Mouse (Mus musculus) frontal cortex, adult (tissue): ENCODE data around the gene Gpd1l.
A peak's percentile ranks its signal among the peaks of the same experiment; 100 is the strongest.
"Not testable (repeated sequence)": the region's sequence is repeated elsewhere in the genome, so short reads cannot be mapped to it uniquely, and the experiment has no call there.

Experiments used
- ATAC-seq: cut with Nextera tagmentation; 2 replicates; pipeline ENCODE4 v1.9.2; 2017; ENCODE audit warnings: mild to moderate bottlenecking, moderate library complexity, mixed read lengths; ENCODE audit not compliant: low TSS enrichment

Gene Gpd1l

DNA sequence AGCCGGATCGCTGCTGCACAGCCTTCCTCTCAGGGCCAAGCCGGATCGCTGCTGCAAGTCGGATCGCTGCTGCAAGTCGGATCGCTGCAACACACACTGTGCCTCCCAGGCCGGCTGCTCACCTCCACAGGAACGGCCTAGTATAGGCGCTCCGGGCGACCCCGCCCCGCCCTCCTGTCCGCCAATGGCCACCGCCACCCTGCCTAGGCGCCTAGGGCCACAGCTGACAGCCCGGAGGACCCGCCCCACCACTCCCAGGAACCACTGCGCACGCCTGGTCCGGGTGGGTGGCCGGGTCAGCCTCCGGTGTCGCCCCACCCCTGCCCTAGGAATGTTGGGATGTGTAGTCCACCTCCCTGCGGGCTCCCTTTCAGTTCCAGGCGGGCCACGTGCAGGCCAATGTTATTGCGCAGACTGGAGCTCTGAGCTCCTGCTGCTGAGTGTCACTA, at the start of gene Gpd1l:
TSS of gene Gpd1l (minus strand) at position 265 of the 449 bp plus-strand sequence.
- peak; percentile 98 for ATAC-seq

DNA sequence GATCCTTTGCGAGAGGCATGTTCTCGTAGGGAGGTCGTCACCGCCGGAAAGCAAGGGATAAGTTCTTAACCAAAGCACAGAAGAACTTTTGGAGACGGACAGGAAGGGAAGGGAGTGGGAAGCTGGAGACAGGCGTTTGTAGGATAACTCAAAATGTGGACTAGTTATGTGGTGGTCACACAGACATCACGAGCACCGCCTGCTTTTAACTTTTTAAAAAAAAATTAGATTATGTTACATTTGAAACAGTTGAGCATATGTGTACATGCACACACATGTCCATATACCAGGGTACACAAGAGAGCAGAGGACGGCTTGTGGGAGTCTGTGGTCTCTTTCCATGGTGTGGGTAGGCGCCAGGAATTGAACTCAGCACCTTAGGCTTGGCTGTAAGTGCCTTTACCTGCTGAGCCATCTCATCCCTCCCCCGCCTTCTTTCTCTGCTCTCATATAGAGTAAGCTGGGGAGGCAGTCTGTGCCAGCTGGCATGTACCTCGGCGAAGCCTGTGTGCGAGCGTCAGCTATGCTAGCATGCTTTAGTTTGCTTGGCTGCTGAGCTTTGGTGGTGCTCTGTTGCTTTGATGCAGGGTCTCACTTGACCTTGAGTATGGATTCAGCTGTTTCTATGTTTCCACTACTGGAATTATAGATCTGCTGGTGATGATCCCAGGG, 49.0 kb upstream of the Gpd1l start, which contains the start of gene Rps27rt:
TSS of gene Rps27rt (minus strand) at position 51 of the 672 bp plus-strand sequence.
- ATAC-seq, result peak; percentile 38

- peak; percentile 15; the same call in 1 of the 2 replicates for ATAC-seq
These were observed 46.2 kb upstream of the Gpd1l start for GRCm38 (mm10) chr9:114979969-114980368.

DNA sequence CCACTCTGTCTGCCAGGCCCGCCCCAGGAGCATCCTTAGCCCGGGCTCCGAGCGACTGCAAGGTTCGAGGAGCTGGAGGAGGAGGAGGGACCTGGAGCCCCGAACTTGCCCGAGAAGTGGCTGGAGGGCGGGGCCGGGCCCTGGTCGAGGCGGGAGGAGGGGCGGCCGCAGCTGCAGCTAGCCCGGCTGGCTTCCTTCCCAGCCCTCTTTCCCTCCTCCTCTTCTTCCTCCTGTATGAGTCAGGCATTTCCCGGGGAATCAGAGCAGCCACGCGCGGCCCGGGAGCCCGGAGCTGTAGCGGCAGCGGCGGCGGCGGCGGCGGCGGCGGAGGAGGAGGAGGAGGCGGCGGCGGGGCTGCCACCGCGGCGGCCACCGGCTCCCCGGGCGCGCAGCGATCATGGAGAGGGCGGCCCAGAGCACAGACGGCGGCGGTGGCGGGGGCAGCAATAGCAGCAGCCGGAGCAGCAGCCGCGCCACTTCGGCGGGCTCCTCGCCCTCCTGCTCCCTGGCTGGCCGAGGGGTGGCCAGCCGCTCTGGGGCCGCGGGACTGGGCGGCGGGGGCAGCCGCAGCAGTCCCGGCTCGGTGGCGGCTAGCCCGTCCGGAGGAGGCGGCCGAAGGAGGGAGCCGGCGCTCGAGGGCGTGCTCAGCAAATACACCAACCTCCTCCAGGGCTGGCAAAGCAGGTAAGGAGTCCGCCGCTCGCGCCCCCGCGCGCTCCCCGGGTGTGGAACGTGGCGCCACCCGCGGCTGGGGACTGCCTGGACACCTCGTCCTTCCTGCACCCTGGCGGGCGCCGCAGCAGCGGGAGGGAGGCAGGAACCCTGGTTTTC, 44.7 kb upstream of the Gpd1l start, which contains the start of gene Osbpl10:
TSS of gene Osbpl10 (plus strand) at position 289 of the 831 bp plus-strand sequence.
- peak; percentile 56 for ATAC-seq

DNA sequence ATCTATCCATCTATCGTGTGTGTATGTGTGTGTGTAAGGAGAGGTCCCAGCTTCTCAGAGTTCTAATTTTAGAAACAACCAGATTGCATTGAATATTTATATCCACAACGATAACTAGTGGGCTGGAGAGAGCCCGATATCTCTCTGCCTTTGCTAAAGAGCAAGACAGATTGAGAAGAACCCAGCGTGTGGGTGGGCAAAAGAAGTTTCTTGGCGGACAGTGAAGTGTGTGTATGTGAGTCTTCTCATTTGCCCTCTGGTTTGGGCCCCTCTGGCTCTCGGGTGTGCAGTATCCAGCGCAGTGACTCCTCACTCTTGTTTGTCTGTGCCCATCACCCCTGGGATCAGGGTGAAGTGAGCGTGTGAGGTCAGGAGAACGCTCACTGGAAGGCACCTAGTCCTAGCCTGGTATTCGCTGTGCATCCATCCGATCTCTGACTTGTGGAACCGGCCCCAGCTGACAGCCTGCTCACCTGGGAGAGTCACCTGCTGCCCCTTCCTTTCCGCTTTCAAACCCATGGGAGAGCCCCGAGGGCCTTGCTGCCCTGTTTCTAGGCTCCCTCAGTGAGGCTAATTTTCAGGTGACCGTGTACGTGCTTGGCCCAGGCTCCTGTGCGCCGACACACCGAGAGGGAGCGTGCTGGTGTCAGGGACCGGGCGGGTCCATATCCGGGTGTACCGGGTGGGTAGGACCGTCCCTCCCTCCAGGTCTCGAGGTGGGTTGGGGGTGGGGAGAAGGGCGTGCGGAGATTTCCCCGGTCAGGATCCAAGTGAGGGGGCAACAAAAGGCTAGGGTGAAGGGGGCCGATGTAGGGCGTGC, 43.9 kb upstream of the Gpd1l start:
- peak; percentile 35 for ATAC-seq

DNA sequence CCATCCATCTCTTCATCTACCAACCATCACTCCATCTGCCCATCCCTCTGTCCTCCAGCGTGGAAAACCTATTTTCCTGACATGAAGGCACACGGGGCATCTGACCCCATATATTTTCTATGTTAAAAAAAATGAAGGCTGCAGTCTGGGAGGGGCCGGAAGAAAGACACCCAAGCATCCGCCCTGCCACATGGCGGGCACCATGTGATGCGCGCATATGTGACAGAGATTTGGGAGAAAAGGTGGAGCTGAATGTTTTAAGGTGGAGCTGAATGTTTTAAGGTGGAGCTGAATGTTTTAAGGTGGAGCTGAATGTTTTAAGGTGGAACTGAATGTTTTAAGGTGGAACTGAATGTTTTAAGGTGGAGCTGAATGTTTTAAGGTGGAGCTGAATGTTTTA, 32.5 kb upstream of the Gpd1l start:
- ATAC-seq, result not testable (repeated sequence)

DNA sequence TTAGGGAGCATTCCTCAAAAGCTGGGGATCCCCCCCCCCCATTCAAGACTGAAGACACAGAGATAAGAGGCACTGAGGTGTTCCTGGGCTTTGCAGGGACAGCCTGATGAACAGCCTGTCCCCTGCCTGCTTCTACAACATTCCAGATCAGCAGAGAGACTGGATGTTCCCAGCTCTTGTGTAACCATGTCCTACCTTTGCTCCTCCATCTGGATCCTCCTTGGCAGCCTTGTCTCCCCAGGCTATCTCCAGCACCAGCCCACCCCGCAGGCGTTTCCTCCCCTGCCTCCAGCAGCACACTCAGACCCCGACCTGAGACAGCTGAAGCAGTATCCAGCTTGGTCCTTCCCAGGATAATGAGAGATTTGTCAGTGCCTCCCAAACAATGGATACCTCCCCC, 30.3 kb upstream of the Gpd1l start:
- ATAC-seq, result peak; percentile 93

DNA sequence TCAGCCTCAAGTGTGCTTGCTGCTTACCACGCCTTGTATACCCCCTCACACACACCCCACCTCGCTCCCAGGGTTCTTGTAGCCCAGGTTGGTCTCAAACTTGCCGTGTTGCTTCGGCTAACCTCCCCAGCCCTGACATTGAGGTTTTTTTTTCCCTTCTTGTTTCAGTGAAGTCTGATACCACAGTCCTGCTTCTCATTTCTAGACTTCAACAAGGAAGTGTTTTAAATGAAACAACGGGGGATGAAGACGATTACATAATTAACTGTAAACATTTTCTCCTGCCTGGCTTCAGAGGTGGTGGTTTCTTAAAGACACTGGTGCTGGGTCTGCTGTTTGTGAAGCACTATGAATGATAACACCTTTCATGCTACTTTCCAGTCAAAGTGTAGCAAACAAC, 27.1 kb upstream of the Gpd1l start:
- no peak for ATAC-seq

DNA sequence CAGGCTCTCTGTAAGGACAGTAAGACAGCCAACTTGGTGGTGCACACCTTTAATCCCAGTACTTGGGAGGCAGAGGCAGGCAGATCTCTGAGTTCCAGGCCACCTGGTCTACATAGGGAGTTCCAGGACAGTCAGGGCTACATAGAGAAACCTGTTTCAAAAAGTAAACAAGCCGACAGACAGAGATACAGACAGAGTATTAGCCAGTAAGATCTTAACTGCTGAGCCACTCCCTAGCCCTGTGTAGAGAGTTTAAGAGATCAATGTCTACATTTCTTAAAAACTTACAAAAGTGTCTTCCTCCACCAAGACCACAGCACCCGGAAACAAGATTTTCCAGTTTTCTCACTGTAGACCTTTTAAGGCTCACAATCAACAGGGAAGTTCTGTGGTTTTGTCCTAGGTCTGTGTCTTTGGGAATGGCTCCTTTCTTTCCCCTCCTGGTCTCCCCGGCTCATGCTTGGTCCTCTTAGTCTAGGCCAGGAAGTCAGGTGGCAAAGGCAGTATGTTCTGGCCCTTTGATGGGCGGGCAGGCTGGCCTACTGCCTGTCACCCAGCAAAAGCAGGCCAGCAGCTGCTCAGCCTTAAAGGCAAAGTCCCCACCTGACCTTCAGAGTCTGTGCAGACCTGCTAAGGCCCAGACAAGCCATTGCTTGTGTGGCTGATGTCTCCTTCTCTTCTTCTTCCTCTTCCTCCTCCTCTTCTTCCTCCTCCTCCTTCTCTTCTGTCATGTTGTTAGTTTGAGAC, 26.4 kb upstream of the Gpd1l start:
- no peak for ATAC-seq

DNA sequence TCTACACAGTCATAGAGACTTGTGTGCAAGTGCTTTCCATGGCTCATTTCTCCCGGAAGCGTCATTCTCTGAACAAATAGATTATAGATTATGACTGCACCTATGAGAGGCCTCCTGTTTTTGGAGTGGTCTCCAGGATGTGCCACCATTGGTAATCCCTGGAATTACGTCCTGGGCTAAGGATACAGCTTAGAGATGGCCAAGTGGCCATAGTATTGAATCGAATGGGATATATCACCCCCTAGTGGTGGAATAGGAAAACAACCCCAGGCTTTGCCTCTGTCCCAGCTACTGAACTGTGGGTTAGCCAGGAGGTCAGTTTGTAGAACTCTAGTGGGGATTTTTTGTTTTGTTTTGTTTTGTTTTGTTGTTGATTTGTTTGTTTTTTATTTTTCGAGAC, 23.2 kb upstream of the Gpd1l start:
- ATAC-seq, result peak; percentile 84; the same call in 1 of the 2 replicates

GRCm38 (mm10) chr9:114955340-114955739, 21.6 kb upstream of the Gpd1l start:
- no peak for ATAC-seq

GRCm38 (mm10) chr9:114952866-114953265, 19.1 kb upstream of the Gpd1l start:
- no peak for ATAC-seq

DNA sequence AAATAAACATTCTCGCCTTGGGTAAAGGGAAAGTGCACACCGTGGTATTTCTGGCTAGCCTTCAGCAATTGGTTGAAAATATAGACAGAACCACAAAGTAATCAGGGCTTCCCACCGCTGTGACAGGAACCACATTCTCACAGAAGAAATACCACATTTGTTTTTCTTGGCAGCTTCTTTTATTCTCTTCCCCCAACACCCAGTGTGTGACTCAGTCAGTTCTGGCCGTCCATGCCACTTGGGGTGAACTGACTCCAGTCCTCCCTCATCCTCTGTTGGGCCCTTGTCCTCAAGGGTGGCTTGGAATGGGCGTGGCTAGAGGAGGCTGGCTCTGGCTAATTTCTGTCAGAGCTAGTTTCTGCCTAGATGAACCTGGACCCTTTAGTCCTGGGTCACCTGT, 14.6 kb upstream of the Gpd1l start:
- ATAC-seq, result peak; percentile 55; the same call in 1 of the 2 replicates

DNA sequence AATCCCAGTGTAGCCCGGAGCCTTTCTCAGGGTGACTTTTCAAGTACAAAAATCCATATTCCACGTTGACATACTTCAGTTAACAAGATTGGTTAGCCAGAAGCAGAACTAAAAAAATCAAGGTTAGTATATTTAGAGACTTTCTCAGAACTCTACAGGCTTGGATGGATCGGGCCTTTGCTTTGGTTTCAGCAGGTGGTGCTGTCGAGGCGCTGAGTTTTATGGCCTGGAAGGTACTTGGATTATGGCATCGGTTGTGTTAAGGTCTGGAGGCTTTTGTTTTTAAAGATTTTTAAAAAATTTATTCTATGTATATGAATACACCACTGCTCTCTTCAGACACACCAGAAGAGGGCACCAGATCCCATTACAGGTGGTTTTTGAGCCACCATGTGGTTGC, 11.8 kb upstream of the Gpd1l start:
- ATAC-seq, result no peak

DNA sequence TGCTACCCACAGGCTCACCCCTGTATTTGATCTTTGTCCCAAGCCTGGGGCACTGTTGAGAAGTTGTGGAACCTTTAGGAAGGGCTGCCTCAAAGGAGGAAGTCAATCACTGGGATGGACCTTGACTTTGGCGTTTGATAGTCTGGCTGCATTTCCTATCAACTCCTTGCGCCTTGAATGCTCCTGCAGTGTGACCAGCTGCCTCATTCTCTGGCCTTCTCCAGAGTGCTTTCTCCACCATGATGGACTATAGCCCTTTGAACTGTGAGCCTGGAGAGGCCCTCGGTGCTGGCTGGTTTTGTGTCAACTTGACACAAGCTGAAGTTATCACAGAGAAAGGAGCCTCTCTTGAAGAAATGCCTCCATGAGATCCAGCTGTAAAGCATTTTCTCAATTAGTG, 10.9 kb upstream of the Gpd1l start:
- ATAC-seq, result no peak

GRCm38 (mm10) chr9:114936687-114937086, 2.9 kb upstream of the Gpd1l start:
- no peak for ATAC-seq

- ATAC-seq, result no peak
These were observed 1.5 kb upstream of the Gpd1l start for GRCm38 (mm10) chr9:114935321-114935720.

DNA sequence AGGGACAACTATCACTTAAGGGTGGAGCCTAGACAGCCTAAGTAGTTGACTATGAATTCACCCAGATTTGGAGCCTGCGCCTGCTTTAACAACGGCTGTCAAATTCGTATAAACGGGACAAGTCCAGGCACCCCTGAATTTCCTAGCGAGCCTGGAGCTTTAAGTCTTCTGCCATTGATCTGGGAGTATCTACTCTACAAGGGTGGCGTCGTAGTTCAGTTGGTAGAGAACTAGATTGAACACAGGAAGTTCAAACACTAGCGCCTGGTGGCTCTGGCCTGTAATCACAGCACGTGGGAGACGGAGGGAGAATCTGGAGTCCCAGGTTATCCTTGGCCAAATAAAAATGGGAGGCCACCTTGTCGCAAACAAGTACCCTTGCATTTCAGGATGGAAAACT, 444 bp upstream of the Gpd1l start:
- ATAC-seq, result 0 out of 2 replicates have a peak, but pooled peaks have one; percentile 1

GRCm38 (mm10) chr9:114933037-114933722, 607 bp downstream of the Gpd1l start:
- ATAC-seq, result peak; percentile 56; the same call in 1 of the 2 replicates

- no peak for ATAC-seq
These were observed 1.2 kb downstream of the Gpd1l start for GRCm38 (mm10) chr9:114932607-114933006.
